Mouse (Mus musculus): ENCODE measurements around the gene Tnfsf8.

DNA sequence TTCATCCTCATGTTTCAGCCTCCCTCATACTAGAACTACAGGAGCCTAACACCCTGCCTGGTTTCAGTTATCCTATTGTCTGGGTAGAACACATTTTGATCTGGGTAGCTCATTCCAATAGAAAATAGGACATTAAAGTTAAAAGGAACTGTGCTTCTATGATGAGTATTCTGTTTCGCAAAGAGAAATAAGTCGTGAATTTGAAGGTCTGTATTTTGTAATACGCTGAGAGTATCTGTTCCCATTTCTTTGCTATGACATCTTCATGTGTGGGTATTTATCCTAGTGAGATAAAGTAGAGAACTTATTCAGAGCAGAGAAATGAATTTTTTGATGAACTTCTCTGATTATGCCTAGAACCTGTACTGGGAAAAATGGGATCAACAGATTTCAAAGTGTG, 68.8 kb downstream of the Tnfsf8 start:
- TF ChIP-seq POLR2A (IDR thresholded peaks at IDR 0.05; ENCODE audit: insufficient read depth, low read depth, low read length) = no peak
- TF ChIP-seq CTCF (IDR thresholded peaks at IDR 0.05; ENCODE audit: insufficient read depth, low read depth, low read length) = no peak
